Mouse (Mus musculus): Measurements from ENCODE around the gene Gm21887. TPM values are rescaled to one million over a fixed set of nuclear protein-coding genes. Genes with fewer than 3 reads are reported as not detected.
A peak's percentile ranks its signal among the peaks of the same experiment; 100 is the strongest.
"Not testable (repeated sequence)": the region's sequence is repeated elsewhere in the genome, so short reads cannot be mapped to it uniquely, and the experiment has no call there.

Gm21887 gene
- polyA plus RNA-seq, 1 experiment from 2014 or later = 130 TPM

GRCm38 (mm10) chrX:170001388-170001695 lies 8.1 kb upstream of the Gm21887 start:
- not testable (repeated sequence) for H3K27ac ChIP-seq; H3K9ac ChIP-seq; H3K27me3 ChIP-seq (ENCODE audit: control insufficient read depth, insufficient read depth, low read length); H3K4me2 ChIP-seq (replicated peaks); ATAC-seq (ENCODE audit: low FRiP score); H3K4me1 ChIP-seq (replicated peaks; ENCODE audit: control insufficient read depth, insufficient read depth, low read length); DNase-seq (ENCODE audit: low spot score); H3K36me3 ChIP-seq (replicated peaks; ENCODE audit: control insufficient read depth, insufficient read depth); H3K4me3 ChIP-seq (replicated peaks; ENCODE audit: low read length)
- 59% methylated on average over 9 of the region's 12 CpGs for WGBS
- H3K9me3 ChIP-seq (ENCODE audit: control insufficient read depth, low read length) = peaks cover 26% of the 10 kb centered on the region

- ATAC-seq (ENCODE audit: low FRiP score); H3K9ac ChIP-seq; H3K4me1 ChIP-seq (replicated peaks; ENCODE audit: control insufficient read depth, insufficient read depth, low read length); H3K36me3 ChIP-seq (replicated peaks; ENCODE audit: control insufficient read depth, insufficient read depth); H3K27me3 ChIP-seq (ENCODE audit: control insufficient read depth, insufficient read depth, low read length); H3K4me2 ChIP-seq (replicated peaks); H3K27ac ChIP-seq; H3K4me3 ChIP-seq (replicated peaks; ENCODE audit: low read length); DNase-seq (ENCODE audit: low spot score): not testable (repeated sequence)
- peaks cover 19% of the 10 kb centered on the region; the same call in 1 of the 2 replicates for H3K9me3 ChIP-seq (ENCODE audit: control insufficient read depth, low read length)
- 41% methylated on average over 9 of the region's 18 CpGs for WGBS
Observed at GRCm38 (mm10) chrX:170002510-170003197, 6.8 kb upstream of the Gm21887 start.

DNA sequence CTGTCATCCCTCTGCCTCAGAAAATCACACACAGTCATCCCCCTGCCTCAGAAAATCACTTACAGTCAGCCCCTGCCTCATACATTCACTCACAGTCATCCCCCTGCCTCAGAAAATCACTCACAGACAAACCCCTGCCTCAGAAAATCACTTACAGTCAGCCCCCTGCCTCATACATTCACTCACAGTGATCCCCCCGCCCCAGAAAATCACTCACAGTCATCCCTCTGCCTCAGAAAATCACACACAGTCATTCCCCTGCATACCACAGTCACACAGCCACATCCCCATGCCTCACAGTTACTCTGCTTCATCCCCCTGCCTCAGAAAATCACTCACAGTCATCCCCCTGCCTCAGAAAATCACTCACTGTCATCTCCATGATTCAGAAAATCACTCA lies 5.9 kb upstream of the Gm21887 start:
- WGBS = 27% methylated on average over 1 of the region's 1 CpGs
- not testable (repeated sequence) for H3K4me3 ChIP-seq (replicated peaks; ENCODE audit: low read length); H3K27me3 ChIP-seq (ENCODE audit: control insufficient read depth, insufficient read depth, low read length); H3K4me1 ChIP-seq (replicated peaks; ENCODE audit: control insufficient read depth, insufficient read depth, low read length); ATAC-seq (ENCODE audit: low FRiP score); H3K36me3 ChIP-seq (replicated peaks; ENCODE audit: control insufficient read depth, insufficient read depth); H3K27ac ChIP-seq; H3K4me2 ChIP-seq (replicated peaks); H3K9ac ChIP-seq; DNase-seq (ENCODE audit: low spot score)
- peaks cover 26% of the 10 kb centered on the region for H3K9me3 ChIP-seq (ENCODE audit: control insufficient read depth, low read length)

DNA sequence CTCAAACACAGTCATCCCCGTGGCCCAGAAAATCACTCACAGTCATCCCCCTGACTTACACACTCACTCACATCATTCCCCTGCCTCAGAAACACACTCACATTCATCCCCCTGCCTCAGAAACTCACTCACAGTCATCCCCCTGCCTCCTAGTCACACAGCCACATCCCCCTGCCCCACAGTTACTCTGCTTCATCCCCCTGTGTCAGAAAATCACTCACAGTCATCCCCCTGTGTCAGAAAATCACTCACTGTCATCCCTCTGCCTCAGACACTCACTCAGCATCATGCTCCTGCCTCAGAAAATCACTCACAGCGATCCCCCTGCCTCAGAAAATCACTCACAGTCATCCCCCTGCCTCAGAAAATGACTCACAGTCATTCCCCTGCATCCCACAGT lies 5.2 kb upstream of the Gm21887 start:
- not testable (repeated sequence) for H3K36me3 ChIP-seq (replicated peaks; ENCODE audit: control insufficient read depth, insufficient read depth); H3K27ac ChIP-seq; H3K27me3 ChIP-seq (ENCODE audit: control insufficient read depth, insufficient read depth, low read length); ATAC-seq (ENCODE audit: low FRiP score); DNase-seq (ENCODE audit: low spot score); H3K4me1 ChIP-seq (replicated peaks; ENCODE audit: control insufficient read depth, insufficient read depth, low read length); H3K4me3 ChIP-seq (replicated peaks; ENCODE audit: low read length); H3K4me2 ChIP-seq (replicated peaks); H3K9ac ChIP-seq
- WGBS = 52% methylated on average over 2 of the region's 2 CpGs
- H3K9me3 ChIP-seq (ENCODE audit: control insufficient read depth, low read length) = peaks cover 32% of the 10 kb centered on the region

GRCm38 (mm10) chrX:170004793-170005192 lies 4.7 kb upstream of the Gm21887 start:
- 38% methylated on average over 5 of the region's 5 CpGs for WGBS
- H3K4me3 ChIP-seq (replicated peaks; ENCODE audit: low read length); H3K27me3 ChIP-seq (ENCODE audit: control insufficient read depth, insufficient read depth, low read length); DNase-seq (ENCODE audit: low spot score); H3K36me3 ChIP-seq (replicated peaks; ENCODE audit: control insufficient read depth, insufficient read depth); H3K27ac ChIP-seq; H3K4me2 ChIP-seq (replicated peaks); ATAC-seq (ENCODE audit: low FRiP score); H3K9ac ChIP-seq; H3K4me1 ChIP-seq (replicated peaks; ENCODE audit: control insufficient read depth, insufficient read depth, low read length): not testable (repeated sequence)
- H3K9me3 ChIP-seq (ENCODE audit: control insufficient read depth, low read length) = peaks cover 32% of the 10 kb centered on the region

- not testable (repeated sequence) for H3K4me1 ChIP-seq (replicated peaks; ENCODE audit: control insufficient read depth, insufficient read depth, low read length); H3K4me3 ChIP-seq (replicated peaks; ENCODE audit: low read length); H3K27me3 ChIP-seq (ENCODE audit: control insufficient read depth, insufficient read depth, low read length); ATAC-seq (ENCODE audit: low FRiP score); H3K36me3 ChIP-seq (replicated peaks; ENCODE audit: control insufficient read depth, insufficient read depth); H3K27ac ChIP-seq; DNase-seq (ENCODE audit: low spot score); H3K9ac ChIP-seq; H3K4me2 ChIP-seq (replicated peaks)
- WGBS = 25% methylated on average over 13 of the region's 13 CpGs
- peaks cover 33% of the 10 kb centered on the region for H3K9me3 ChIP-seq (ENCODE audit: control insufficient read depth, low read length)
Observed at GRCm38 (mm10) chrX:170005194-170005593, 4.3 kb upstream of the Gm21887 start.

- not testable (repeated sequence) for DNase-seq (ENCODE audit: low spot score); H3K9ac ChIP-seq; H3K4me1 ChIP-seq (replicated peaks; ENCODE audit: control insufficient read depth, insufficient read depth, low read length); H3K4me2 ChIP-seq (replicated peaks); H3K27ac ChIP-seq; H3K4me3 ChIP-seq (replicated peaks; ENCODE audit: low read length); H3K27me3 ChIP-seq (ENCODE audit: control insufficient read depth, insufficient read depth, low read length); H3K36me3 ChIP-seq (replicated peaks; ENCODE audit: control insufficient read depth, insufficient read depth); ATAC-seq (ENCODE audit: low FRiP score)
- peaks cover 38% of the 10 kb centered on the region for H3K9me3 ChIP-seq (ENCODE audit: control insufficient read depth, low read length)
- 45% methylated on average over 1 of the region's 1 CpGs for WGBS
Observed at GRCm38 (mm10) chrX:170005695-170006297, 3.7 kb upstream of the Gm21887 start.

DNA sequence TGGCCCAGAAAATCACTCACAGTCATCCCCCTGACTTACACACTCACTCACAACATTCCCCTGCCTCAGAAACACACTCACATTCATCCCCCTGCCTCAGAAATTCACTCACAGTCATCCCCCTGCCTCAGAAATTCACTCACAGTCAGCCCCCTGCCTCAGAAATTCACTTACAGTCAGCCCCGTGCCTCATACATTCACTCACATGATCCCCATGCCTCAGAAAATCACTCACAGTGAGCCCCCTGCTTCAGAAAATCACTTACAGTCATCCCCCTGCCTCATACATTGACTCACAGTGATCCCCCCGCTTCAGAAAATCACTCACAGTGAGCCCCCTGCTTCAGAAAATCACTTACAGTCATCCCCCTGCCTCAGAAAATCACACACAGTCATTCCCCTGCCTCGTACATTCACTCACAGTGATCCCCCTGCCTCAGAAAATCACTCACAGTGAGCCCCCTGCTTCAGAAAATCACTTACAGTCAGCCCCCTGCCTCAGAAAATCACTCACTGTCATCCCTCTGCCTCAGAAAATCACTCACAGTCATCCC lies 2.7 kb upstream of the Gm21887 start:
- Histone ChIP-seq H3K9me3 (ENCODE audit: control insufficient read depth, low read length) (peaks cover 45% of the 10 kb centered on the region), H3K36me3 (replicated peaks; ENCODE audit: control insufficient read depth, insufficient read depth) (peaks cover 13% of the 10 kb centered on the region)
- not testable (repeated sequence) for H3K4me2 ChIP-seq (replicated peaks); H3K27ac ChIP-seq; H3K4me3 ChIP-seq (replicated peaks; ENCODE audit: low read length); H3K9ac ChIP-seq; H3K27me3 ChIP-seq (ENCODE audit: control insufficient read depth, insufficient read depth, low read length); H3K4me1 ChIP-seq (replicated peaks; ENCODE audit: control insufficient read depth, insufficient read depth, low read length); ATAC-seq (ENCODE audit: low FRiP score)
- WGBS = 51% methylated on average over 3 of the region's 3 CpGs
- peak; percentile 23 for DNase-seq (ENCODE audit: low spot score)

- 55% methylated on average over 2 of the region's 2 CpGs for WGBS
- H3K9ac ChIP-seq; H3K4me3 ChIP-seq (replicated peaks; ENCODE audit: low read length); ATAC-seq (ENCODE audit: low FRiP score); H3K27me3 ChIP-seq (ENCODE audit: control insufficient read depth, insufficient read depth, low read length); H3K27ac ChIP-seq; H3K4me1 ChIP-seq (replicated peaks; ENCODE audit: control insufficient read depth, insufficient read depth, low read length); H3K4me2 ChIP-seq (replicated peaks); DNase-seq (ENCODE audit: low spot score): not testable (repeated sequence)
- peaks cover 13% of the 10 kb centered on the region for H3K36me3 ChIP-seq (replicated peaks; ENCODE audit: control insufficient read depth, insufficient read depth)
- H3K9me3 ChIP-seq (ENCODE audit: control insufficient read depth, low read length) = peaks cover 45% of the 10 kb centered on the region
Observed at GRCm38 (mm10) chrX:170007375-170008178, 1.9 kb upstream of the Gm21887 start.

Measured in hindbrain, embryonic 14.5 days (tissue).